10 mouse cellular contexts compared by ENCODE assay signal in genomic region chrX:10617119-10617518, GRCm38 (mm10).
DNase-seq lines count a peak whose midpoint lies in the region; ATAC-seq and TF ChIP-seq lines count a peak whose summit lies in the region.
"Had no signal": no experiment of that assay in that cellular context is flagged by ENCODE, and none has a peak within 500 bp of the region (broad histone marks: within the 10 kb centered on the region; RNA-seq: fewer than 3 reads in every experiment).

No protein-coding gene starts in this region.

- H3K4me3 ChIP-seq in gastrocnemius, adult 2 months, result no peak overlapping the region
- H3K4me3 ChIP-seq in midbrain, embryonic 14.5 days (replicated peaks; ENCODE audit: low read depth, low read length), result no peak overlapping the region
- no peak overlapping the region for H3K4me3 ChIP-seq in midbrain, embryonic 16.5 days (ENCODE audit: low read depth, low read length)
- H3K4me3 ChIP-seq: liver, embryonic 15.5 days had no signal

- TF ChIP-seq CTCF in gastrocnemius, adult 2 months (IDR thresholded peaks at IDR 0.05), result peak; percentile 51

- H3K27ac ChIP-seq in gastrocnemius, adult 2 months, result no peak overlapping the region
- no peak overlapping the region for H3K27ac ChIP-seq in midbrain, embryonic 14.5 days (replicated peaks; ENCODE audit: low read depth, low read length)
- no peak overlapping the region for H3K27ac ChIP-seq in midbrain, embryonic 16.5 days (ENCODE audit: low read length)
- H3K27ac ChIP-seq: liver, embryonic 15.5 days had no signal

- intact Hi-C loops in gastrocnemius, adult 2 months (cut with DNase I), result no loop called here

- no peaks in the 10 kb centered on the region for H3K9me3 ChIP-seq in midbrain, embryonic 14.5 days (ENCODE audit: control insufficient read depth, low read length)
- H3K9me3 ChIP-seq in midbrain, embryonic 16.5 days (replicated peaks; ENCODE audit: control insufficient read depth, low read length, poor library complexity, severe bottlenecking), result no peaks in the 10 kb centered on the region
- H3K9me3 ChIP-seq: G1E; liver, embryonic 15.5 days had no signal

- WGBS in midbrain, embryonic 14.5 days, result 18% methylated on average over 5 of the region's 5 CpGs
- WGBS in midbrain, embryonic 16.5 days, result 14% methylated on average over 5 of the region's 5 CpGs

- no peak overlapping the region for H3K4me2 ChIP-seq in midbrain, embryonic 14.5 days (ENCODE audit: low read length)
- H3K4me2 ChIP-seq in midbrain, embryonic 16.5 days (ENCODE audit: low read length), result no peak overlapping the region
- H3K4me2 ChIP-seq: liver, embryonic 15.5 days had no signal

- no peaks in the 10 kb centered on the region for H3K27me3 ChIP-seq in midbrain, embryonic 14.5 days (ENCODE audit: control insufficient read depth, insufficient read depth, low read length)
- H3K27me3 ChIP-seq in midbrain, embryonic 16.5 days (ENCODE audit: control insufficient read depth, insufficient read depth, low read depth, low read length), result no peaks in the 10 kb centered on the region
- H3K27me3 ChIP-seq: liver, embryonic 15.5 days had no signal

- no peak for DNase-seq in gastrocnemius, adult 2 months
- DNase-seq in gastrocnemius, adult 18-20 months (ENCODE audit: low spot score), result no peak
- peak; percentile 70 for DNase-seq in midbrain, embryonic 14.5 days
- peak; percentile 21 to 32 for DNase-seq in adrenal gland, postnatal 36 days
- peak; percentile 3 for DNase-seq in hindlimb bud, embryonic 11.5 days (ENCODE audit: extremely low spot score, low read depth, low spot score)
- no peak for DNase-seq in spleen, adult 12 weeks (ENCODE audit: low spot score)

- no peak overlapping the region for H3K9ac ChIP-seq in midbrain, embryonic 14.5 days (replicated peaks; ENCODE audit: low read length)
- H3K9ac ChIP-seq in midbrain, embryonic 16.5 days (ENCODE audit: low read depth, low read length), result no peak overlapping the region
- H3K9ac ChIP-seq: liver, embryonic 15.5 days had no signal

- ATAC-seq in midbrain, embryonic 14.5 days (ENCODE audit: low FRiP score, low TSS enrichment), result no peak
- no peak for ATAC-seq in midbrain, embryonic 16.5 days
- no peak for ATAC-seq in megakaryocyte progenitor cell, adult 5-6 weeks (replicated peaks; ENCODE audit: poor library complexity)

- no peaks in the 10 kb centered on the region for H3K36me3 ChIP-seq in midbrain, embryonic 14.5 days (ENCODE audit: control insufficient read depth, insufficient read depth, low read length)
- H3K36me3 ChIP-seq in midbrain, embryonic 16.5 days (ENCODE audit: control insufficient read depth, insufficient read depth, low read length), result no peaks in the 10 kb centered on the region
- H3K36me3 ChIP-seq: G1E; liver, embryonic 15.5 days had no signal

- no peaks in the 10 kb centered on the region for H3K4me1 ChIP-seq in midbrain, embryonic 14.5 days (ENCODE audit: control insufficient read depth, insufficient read depth, low read length)
- H3K4me1 ChIP-seq in midbrain, embryonic 16.5 days (ENCODE audit: control insufficient read depth, insufficient read depth, low read length), result no peaks in the 10 kb centered on the region
- H3K4me1 ChIP-seq: liver, embryonic 15.5 days had no signal

Comparison
In these comparisons a context has a peak if more than half of its experiments do, and no peak if none do; other contexts are left out.
1. DNase-seq: peak in midbrain, embryonic 14.5 days (single experiment), adrenal gland, postnatal 36 days (2 of 2) and hindlimb bud, embryonic 11.5 days (single experiment); none in gastrocnemius, adult 2 months (single experiment), gastrocnemius, adult 18-20 months (single experiment) and spleen, adult 12 weeks (single experiment).